Mouse (Mus musculus): ENCODE measurements around the gene Zfand3.

DNA sequence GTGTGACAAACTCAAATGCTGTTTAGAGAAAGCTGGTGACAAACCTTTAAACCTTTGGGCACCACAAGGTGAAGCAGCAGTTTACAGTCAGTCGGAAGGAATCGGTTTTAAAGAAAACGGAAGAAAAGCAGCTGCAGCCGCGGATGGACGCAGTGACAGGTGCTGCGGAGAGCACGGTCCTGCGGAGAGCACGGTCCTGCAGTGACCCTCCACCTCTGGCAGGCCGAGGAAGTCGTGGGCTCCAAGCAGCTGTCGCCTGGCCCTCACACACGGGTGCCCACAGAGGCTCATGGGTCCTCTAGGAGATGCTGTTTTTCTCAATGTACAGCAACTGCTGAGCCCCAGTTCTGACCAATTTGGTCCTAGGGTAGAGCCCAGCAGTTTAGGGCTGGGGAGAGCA is 217.1 kb downstream of the Zfand3 start:
- TF ChIP-seq CTCF (IDR thresholded peaks at IDR 0.05; ENCODE audit: extremely low read depth, insufficient read length, insufficient replicate concordance, low read depth, low read length) (no peak), POLR2A (IDR thresholded peaks at IDR 0.05; ENCODE audit: low read depth, low read length) (no peak)

Measured in small intestine, adult 2 months (tissue).